Mouse (Mus musculus) midbrain, embryonic 10.5 days (tissue): ENCODE data around the gene Mettl1. TPM values are rescaled to one million over a fixed set of nuclear protein-coding genes. Genes with fewer than 3 reads are reported as not detected.

Experiments
- DNase-seq: peaks from one replicate; pipeline ENCODE4 v3.0.0-alpha.2; 2017; ENCODE audit warnings: low spot score
- H3K27ac ChIP-seq: fragments of 300-500 bp; sonication (generic); replicated peaks from 2 replicates; pipeline ENCODE4 v1.5.1; 2016; ENCODE audit warnings: mild to moderate bottlenecking
- H3K27me3 ChIP-seq: fragments of 300-500 bp; sonication (generic); 2 replicates; pipeline ENCODE4 v1.6.1; 2016; ENCODE audit warnings: low read depth, mild to moderate bottlenecking; ENCODE audit not compliant: poor library complexity, severe bottlenecking
- H3K36me3 ChIP-seq: fragments of 300-500 bp; sonication (generic); 2 replicates; pipeline ENCODE4 v1.6.1; 2016; ENCODE audit warnings: mild to moderate bottlenecking, moderate library complexity
- H3K4me1 ChIP-seq: fragments of 300-500 bp; sonication (generic); 2 replicates; pipeline ENCODE4 v1.6.1; 2016
- H3K4me3 ChIP-seq: fragments of 300-500 bp; sonication (generic); 2 replicates; pipeline ENCODE4 v1.5.1; 2016; ENCODE audit warnings: mild to moderate bottlenecking, moderate library complexity
- H3K9me3 ChIP-seq: fragments of 300-500 bp; sonication (generic); replicated peaks from 2 replicates; pipeline ENCODE4 v1.6.1; 2016; ENCODE audit warnings: mild to moderate bottlenecking
- WGBS: fragments of 180-500 bp; shearing (Covaris S2); methylation state at CpG from one replicate; pipeline ENCODE4 v1.1.7; 2016; 5-methylcytosine and 5-hydroxymethylcytosine counted together
- polyA plus RNA-seq: library from polyadenylated mRNA; unstranded; fragments of >200 nt; fragmentation: Nextera tagmentation; extraction: Ambion mirVana; gene quantifications from 2 replicates; pipeline ENCODE4 v1.2.1, GENCODE M21; 2016

Mettl1 gene
- polyA plus RNA-seq, 1 experiment from 2014 or later: 56.7 TPM

DNA sequence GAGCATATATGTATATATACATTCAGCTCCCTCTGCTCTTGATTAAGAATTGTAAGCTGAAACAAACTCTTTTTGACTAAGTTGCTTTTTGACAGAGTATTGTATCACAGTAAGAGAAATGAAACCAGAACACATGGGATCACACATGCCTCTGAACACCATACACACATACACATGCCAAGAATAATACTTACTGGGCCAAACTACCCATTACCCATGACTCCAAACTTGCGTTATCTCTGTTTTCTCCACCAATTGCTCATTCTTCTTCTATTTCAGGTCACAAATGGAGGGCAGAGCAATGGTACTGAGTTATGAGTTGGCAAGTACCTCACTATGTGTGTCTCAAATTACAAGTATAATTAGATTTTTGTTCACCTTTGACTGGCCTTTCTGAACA lies 32.8 kb downstream of the Mettl1 start:
- peaks cover 40% of the 10 kb centered on the region for H3K27me3 ChIP-seq
- 98% methylated on average over 1 of the region's 1 CpGs for WGBS
- no peaks in the 10 kb centered on the region for H3K36me3 ChIP-seq
- no peak overlapping the region for H3K27ac ChIP-seq
- H3K4me1 ChIP-seq: peaks cover 44% of the 10 kb centered on the region
- H3K4me3 ChIP-seq: no peak overlapping the region
- no peak for DNase-seq
- no peaks in the 10 kb centered on the region for H3K9me3 ChIP-seq

DNA sequence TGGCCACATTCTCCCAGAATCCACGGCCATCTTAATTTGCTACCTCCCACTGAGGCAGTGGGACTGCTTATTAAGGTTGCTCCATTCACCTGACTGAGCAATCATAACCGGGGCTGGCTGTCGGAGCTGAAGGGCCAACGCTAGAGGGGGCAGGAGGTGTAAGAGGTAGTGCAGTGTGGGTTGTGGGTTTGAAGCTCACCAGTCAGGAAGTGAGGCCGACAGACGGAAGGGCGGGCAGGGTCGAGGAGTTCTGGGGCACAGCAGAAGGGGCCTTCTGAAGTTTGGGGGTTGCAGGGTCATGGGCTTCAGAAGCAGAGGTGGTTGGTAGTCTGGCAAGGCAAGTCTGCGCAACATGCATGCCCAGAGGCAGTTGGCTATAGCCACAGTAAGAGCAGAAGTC lies 33.9 kb downstream of the Mettl1 start, which contains the start of gene Agap2:
Agap2 (plus strand) TSS at position 205 of the 400 bp plus-strand sequence.
- Histone ChIP-seq H3K27me3 (peaks cover 51% of the 10 kb centered on the region), H3K4me1 (peaks cover 49% of the 10 kb centered on the region), H3K9me3 (no peaks in the 10 kb centered on the region; the same call in 1 of the 2 replicates), H3K27ac (peak within 1 kb of the TSS; percentile 9; the same call in 1 of the 2 replicates), H3K36me3 (no peaks in the 10 kb centered on the region), H3K4me3 (no peak within 1 kb of the TSS)
- DNase-seq: no peak
- 70% methylated on average over 9 of the region's 9 CpGs for WGBS

DNA sequence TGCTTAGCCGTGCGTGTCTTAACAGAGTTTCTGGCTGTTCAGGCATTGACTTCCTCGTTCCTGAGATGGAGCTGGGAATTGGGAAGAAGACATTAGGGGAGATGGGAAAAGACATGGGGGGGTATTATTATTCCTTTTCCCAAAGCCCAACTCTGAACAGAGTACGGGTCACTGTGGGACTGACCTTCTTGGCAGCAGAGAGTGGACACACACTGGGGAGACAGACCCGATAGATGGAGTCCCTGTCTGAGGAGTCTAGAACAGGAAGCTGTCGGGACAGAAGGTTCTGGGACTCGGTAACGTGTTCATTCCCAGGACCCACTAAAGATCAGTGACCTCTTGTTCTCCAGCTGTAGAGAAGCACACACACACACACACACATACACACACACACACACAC lies 34.4 kb downstream of the Mettl1 start:
- DNase-seq: no peak
- Histone ChIP-seq H3K27ac (peak overlapping the region; percentile 9; the same call in 1 of the 2 replicates), H3K4me3 (no peak overlapping the region), H3K4me1 (peaks cover 53% of the 10 kb centered on the region), H3K27me3 (peaks cover 57% of the 10 kb centered on the region), H3K36me3 (no peaks in the 10 kb centered on the region), H3K9me3 (no peaks in the 10 kb centered on the region; the same call in 1 of the 2 replicates)
- 81% methylated on average over 8 of the region's 8 CpGs for WGBS

DNA sequence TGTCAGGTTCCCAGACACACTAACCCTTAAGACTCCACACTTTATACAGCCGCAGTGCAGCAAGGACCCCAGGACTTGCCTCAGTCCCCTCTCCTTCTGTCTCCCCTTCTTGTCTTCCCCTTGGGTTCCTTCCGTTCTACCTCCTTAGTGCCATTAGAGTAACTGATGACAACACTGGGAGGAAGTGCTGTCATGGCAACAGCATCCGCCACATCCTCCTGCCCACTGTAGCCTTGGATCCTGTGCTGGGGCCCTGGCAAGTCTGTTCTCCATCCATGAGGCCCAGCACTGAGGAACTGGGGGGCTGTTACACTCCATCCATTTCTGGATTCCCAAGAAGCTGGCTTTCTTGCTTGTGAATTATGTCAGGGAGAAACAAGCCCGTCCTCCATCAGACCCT lies 34.9 kb downstream of the Mettl1 start:
- no peak overlapping the region for H3K27ac ChIP-seq
- no peaks in the 10 kb centered on the region; the same call in 1 of the 2 replicates for H3K9me3 ChIP-seq
- WGBS: 65% methylated on average over 4 of the region's 4 CpGs
- peaks cover 61% of the 10 kb centered on the region for H3K27me3 ChIP-seq
- no peak overlapping the region for H3K4me3 ChIP-seq
- H3K36me3 ChIP-seq: no peaks in the 10 kb centered on the region
- DNase-seq: no peak
- H3K4me1 ChIP-seq: peaks cover 53% of the 10 kb centered on the region

DNA sequence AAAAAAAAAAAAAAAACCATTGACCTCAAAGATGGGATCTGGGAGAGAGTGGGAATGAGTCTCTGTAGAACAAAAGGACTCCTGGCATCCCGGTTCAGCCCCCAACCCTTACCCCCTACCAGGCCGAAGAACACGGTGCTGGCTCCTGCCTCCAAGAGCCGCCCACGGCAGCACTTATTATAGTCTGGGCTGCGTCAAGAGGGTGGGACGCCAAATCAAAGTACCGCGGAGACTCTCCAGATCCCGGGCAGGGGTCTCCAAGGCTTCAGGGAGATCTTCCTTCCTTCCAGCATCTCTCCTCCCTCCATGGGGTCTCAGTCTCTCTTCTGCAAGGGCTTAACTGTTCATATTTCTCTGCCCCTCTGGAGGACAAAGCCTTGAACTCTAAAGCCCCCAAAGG lies 36.3 kb downstream of the Mettl1 start:
- Histone ChIP-seq H3K4me3 (peak overlapping the region; percentile 73), H3K9me3 (no peaks in the 10 kb centered on the region; the same call in 1 of the 2 replicates), H3K27ac (peak overlapping the region; percentile 83; the same call in 1 of the 2 replicates), H3K36me3 (no peaks in the 10 kb centered on the region), H3K27me3 (peaks cover 75% of the 10 kb centered on the region), H3K4me1 (peaks cover 62% of the 10 kb centered on the region)
- WGBS: 6% methylated on average over 10 of the region's 10 CpGs
- no peak for DNase-seq

DNA sequence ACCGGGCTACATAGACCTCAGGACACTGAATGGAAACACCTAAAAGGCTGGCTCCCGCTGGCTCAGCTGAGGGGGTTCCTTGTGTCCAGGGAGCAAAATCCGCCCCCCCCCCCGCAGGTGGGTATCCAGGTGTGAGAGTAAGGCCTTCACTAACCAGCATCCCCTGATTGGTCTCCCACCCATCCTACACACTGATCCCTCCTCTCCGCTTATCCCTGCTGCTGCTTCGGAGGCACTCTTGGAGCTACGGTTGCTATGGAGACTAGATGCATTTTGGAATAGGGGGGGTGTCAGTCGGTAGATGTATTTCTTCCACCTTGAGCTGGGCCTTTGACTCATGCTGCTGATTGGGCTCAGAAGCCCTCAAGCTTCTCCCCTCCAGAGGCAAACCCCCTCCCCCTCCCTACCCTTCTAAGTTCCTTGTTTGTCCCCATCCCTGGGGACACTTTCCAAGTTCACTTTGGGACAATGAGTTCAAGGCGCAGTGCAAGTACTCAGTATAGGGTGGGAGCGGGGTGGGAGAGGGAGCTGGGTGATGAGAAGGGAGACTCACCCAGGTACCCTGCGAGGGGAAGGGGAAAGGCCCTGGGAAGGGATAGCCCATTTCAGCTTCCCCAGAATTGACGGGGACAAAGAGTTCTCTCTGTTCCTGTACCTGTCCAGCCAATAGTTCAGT lies 36.9 kb downstream of the Mettl1 start:
- 2% methylated on average over 12 of the region's 12 CpGs for WGBS
- no peaks in the 10 kb centered on the region; the same call in 1 of the 2 replicates for H3K9me3 ChIP-seq
- H3K4me3 ChIP-seq: peak overlapping the region; percentile 73
- H3K4me1 ChIP-seq: peaks cover 68% of the 10 kb centered on the region
- peaks cover 82% of the 10 kb centered on the region for H3K27me3 ChIP-seq
- no peaks in the 10 kb centered on the region for H3K36me3 ChIP-seq
- H3K27ac ChIP-seq: peak overlapping the region; percentile 83
- DNase-seq: no peak

DNA sequence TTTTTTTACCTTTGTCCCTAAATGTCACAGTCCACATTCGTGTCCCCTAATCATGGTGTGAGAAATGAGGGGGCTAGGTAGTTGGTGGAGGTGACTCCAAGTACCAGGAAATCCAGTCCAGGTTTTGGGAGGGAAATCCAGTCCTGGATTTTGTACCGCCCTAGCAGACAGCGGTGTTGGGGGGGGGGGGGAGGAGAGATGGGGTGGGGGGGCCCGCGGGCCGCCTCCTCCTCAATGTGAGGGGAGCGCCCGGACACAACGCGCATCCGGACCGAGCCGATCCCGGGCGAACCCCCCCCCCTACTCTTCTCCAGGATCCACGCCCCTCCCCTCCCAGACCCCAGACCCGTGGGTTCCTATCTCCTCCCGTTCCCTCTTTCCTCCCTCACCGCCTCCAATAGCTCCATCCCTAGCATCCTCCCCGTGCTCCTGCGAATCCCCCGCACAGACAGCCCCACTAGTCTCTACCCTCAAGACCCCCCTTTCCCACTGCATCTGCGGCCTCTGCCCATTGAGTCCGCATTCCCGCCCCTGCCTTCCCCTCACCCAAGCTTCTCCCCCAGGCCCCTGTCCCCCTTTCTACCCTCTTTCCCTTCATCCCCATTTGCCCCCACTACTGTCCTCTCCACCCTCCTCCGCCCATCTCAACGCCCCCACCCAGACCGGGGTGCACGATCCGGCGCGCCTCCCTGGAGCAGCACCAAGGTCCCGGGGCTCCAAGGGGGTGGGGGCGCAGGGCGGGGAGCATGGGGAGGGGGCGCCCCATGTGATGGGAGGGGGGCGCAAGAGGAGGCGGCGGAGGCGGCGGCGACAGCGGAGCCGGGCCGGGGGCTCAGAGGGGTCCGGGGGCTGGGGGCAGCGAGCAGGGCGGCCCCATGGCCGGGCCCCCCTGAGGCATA lies 37.7 kb downstream of the Mettl1 start:
- DNase-seq: peak; percentile 75
- H3K9me3 ChIP-seq: no peaks in the 10 kb centered on the region; the same call in 1 of the 2 replicates
- peak overlapping the region; percentile 83 for H3K27ac ChIP-seq
- peaks cover 73% of the 10 kb centered on the region for H3K4me1 ChIP-seq
- peaks cover 90% of the 10 kb centered on the region for H3K27me3 ChIP-seq
- no peaks in the 10 kb centered on the region for H3K36me3 ChIP-seq
- H3K4me3 ChIP-seq: peak overlapping the region; percentile 73
- under 1% methylated on average over 46 of the region's 49 CpGs for WGBS

DNA sequence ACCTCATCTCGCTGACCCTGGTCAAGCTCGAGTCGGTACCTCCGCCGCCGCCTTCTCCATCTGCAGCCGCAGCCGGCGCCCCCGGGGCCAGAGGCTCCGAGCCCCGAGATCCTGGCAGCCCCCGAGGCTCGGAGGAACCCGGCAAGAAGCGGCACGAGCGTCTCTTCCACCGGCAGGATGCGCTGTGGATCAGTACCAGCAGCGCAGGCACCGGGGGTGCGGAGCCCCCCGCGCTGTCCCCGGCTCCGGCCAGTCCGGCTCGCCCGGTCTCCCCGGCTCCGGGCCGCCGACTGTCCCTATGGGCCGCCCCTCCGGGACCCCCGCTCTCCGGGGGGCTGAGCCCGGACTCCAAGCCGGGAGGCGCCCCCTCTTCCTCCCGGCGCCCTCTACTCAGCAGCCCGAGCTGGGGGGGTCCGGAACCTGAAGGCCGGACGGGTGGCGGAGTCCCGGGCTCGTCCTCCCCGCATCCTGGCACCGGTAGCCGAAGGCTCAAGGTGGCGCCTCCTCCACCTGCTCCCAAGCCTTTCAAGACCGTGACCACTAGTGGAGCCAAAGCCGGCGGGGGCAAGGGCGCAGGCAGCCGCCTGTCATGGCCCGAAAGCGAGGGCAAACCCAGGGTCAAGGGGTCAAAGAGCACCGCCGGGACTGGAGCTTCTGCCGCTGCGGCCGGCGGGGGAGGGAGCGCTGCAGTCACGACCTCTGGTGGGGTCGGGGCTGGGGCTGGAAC lies 38.6 kb downstream of the Mettl1 start:
- H3K4me3 ChIP-seq: peak overlapping the region; percentile 73
- 1% methylated on average over 70 of the region's 70 CpGs for WGBS
- no peaks in the 10 kb centered on the region; the same call in 1 of the 2 replicates for H3K9me3 ChIP-seq
- H3K36me3 ChIP-seq: no peaks in the 10 kb centered on the region
- DNase-seq: peak; percentile 59
- H3K27ac ChIP-seq: peak overlapping the region; percentile 83
- H3K4me1 ChIP-seq: peaks cover 73% of the 10 kb centered on the region
- peaks cover 98% of the 10 kb centered on the region for H3K27me3 ChIP-seq

DNA sequence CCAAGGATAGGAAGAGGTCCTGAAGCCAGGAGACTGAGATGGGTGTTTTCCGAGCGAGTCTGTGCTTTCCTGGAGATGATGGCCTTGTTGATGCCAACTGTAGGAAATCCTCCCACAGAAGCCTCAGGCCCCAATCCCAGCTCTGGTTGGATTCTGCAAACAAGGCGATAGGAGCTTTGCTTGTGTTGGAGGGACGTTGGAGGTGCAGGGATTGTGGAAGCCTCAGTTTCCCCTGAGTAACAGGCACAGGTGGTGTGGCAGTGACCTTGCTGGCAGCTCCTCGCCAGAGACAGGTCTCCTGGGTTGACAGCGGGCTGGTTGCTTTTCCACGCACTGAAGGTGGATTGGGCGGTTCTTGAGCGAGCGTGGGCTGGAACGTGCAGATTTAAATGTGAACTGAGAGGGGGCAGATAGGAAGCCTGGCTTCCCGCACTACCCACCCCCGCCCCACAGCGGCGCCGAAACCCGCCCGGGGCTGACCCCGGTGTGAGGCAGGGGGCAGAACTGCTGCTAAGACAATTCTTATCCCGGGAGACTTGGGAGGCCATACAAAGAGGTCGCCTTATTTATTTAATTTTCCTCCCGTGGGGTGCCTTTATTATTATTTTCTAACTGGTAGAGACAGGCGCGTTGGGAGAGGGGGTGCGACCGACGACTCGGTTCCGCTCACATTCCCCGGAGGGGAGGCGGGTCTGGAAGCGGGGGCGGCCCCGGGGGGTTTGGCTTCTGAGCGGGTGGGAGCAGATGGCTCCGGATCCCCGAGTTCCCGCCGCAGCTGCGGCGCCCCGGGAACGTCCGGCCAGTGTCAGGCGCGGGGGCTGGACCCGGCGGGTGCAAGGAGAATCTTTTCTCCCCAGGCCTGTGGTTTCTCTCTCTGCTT lies 39.9 kb downstream of the Mettl1 start:
- WGBS: 3% methylated on average over 48 of the region's 48 CpGs
- 0 out of 2 replicates have a peak overlapping the region, but pooled peaks have one; percentile 59 for H3K27ac ChIP-seq

DNA sequence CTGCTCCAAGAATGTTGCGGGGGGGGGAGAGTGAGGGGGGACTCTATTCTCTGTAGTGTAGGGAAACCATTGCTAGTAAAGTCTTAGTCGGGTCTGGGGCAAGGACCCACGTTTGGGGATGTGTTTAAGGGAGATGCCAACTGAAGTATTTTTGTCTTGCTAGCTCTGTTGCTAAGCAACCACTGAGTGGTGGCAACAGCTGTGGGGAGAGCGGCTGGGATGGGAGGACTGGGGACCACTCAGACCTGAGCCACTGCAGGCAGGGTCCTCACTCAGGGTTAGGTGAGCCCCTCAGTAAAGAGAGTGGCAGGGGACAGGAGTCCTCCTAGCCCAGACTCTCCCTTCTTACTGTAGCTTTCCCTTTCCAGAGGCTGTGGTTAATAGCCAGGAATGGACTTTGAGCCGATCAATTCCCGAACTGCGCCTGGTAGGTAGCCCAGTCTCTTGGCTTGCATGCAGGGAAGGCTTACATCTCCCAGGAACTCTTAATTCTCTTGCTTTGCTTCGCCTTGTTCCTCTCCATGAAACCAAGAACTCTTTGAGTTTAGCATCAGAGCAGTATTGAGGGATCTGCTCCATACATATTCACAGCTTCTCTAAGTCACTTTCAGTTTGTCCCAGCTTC lies 40.9 kb downstream of the Mettl1 start:
- Histone ChIP-seq H3K4me1 (peaks cover 61% of the 10 kb centered on the region), H3K27me3 (peaks cover 86% of the 10 kb centered on the region), H3K36me3 (no peaks in the 10 kb centered on the region), H3K27ac (no peak overlapping the region), H3K4me3 (peak overlapping the region; percentile 73), H3K9me3 (no peaks in the 10 kb centered on the region; the same call in 1 of the 2 replicates)
- DNase-seq: peak; percentile 66
- WGBS: 31% methylated on average over 8 of the region's 8 CpGs

More for the DNA sequence above, 39.9 kb downstream of the Mettl1 start:
- Histone ChIP-seq H3K9me3 (no peaks in the 10 kb centered on the region; the same call in 1 of the 2 replicates), H3K27me3 (peaks cover 92% of the 10 kb centered on the region), H3K4me3 (peak overlapping the region; percentile 73), H3K4me1 (peaks cover 67% of the 10 kb centered on the region), H3K36me3 (no peaks in the 10 kb centered on the region)
- peak; percentile 40 for DNase-seq

DNA sequence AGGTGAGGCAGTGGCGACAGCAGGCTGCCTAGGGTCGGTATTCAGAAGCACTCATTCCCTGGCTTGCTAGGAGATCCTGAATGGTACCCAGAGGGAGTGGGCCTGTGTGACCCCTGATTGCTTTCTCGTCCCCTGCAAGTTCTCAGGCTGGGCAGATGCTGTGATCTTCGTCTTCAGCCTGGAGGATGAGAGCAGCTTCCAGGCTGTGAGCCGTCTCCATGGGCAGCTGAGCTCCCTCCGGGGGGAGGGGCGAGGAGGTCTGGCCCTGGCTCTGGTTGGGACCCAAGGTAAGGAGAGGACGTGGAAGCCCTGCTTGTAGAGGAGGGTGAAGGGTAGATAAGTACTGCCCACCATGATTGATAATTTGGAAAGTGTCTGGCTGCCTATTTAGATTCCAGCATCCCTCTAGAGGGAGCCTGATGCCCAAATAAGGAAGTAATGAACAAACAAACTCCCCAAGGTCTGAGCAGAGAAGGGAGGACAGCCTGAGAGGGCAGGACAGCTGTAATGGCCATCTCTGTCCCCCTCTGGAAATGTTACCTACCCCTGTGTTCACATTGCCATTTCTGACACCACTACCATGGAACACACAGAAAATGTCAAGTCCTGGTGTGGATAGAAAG lies 42.2 kb downstream of the Mettl1 start:
- H3K4me1 ChIP-seq: peaks cover 50% of the 10 kb centered on the region
- no peak overlapping the region for H3K27ac ChIP-seq

More for the DNA sequence above, 42.2 kb downstream of the Mettl1 start:
- Histone ChIP-seq H3K4me3 (no peak overlapping the region), H3K27me3 (peaks cover 86% of the 10 kb centered on the region), H3K36me3 (no peaks in the 10 kb centered on the region), H3K9me3 (no peaks in the 10 kb centered on the region; the same call in 1 of the 2 replicates)
- WGBS: 34% methylated on average over 8 of the region's 8 CpGs
- no peak for DNase-seq
